ENCODE assay signal across 8 mouse cellular contexts in the genomic region with DNA sequence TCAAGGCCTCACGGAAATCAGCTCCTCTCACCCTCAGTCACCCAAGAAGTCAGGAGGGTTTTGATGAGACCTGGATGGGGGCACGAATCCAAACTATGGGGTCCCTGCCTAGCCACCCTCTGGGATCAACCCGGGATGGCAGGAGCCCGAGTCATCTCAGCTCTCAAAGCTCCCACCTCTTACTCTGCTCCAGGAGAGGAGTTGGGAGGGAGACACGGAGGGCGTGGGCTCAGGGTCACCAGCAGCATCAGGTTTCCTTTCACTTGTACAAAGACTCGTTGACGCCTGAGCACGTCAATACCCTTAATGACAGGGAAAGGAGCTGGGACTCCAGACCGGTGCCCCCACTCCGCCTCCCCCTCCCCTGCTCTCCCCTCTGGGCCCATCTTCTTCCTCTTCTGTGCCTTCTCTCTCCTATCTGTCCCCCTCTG.
DNase-seq lines count a peak whose midpoint lies in the region; ATAC-seq and TF ChIP-seq lines count a peak whose summit lies in the region.

No protein-coding gene starts in this region.

- peak overlapping the region; percentile 49; the same call in 1 of the 2 replicates for H3K4me3 ChIP-seq in lung, embryonic 14.5 days (ENCODE audit: low read depth, low read length)
- peak overlapping the region; percentile 52; the same call in 1 of the 2 replicates for H3K4me3 ChIP-seq in embryonic facial prominence, embryonic 15.5 days (replicated peaks)
- 0 out of 2 replicates have a peak overlapping the region, but pooled peaks have one; percentile 40 for H3K4me3 ChIP-seq in hindbrain, postnatal 0 days (ENCODE audit: low read length)
- H3K4me3 ChIP-seq in neural tube, embryonic 15.5 days (replicated peaks): peak overlapping the region; percentile 40

- DNase-seq in lung, embryonic 14.5 days: no peak
- DNase-seq in lung, postnatal 4 days: no peak
- no peak for DNase-seq in hindbrain, postnatal 0 days (ENCODE audit: low spot score)
- no peak for DNase-seq in T-cell, adult 2 months (ENCODE audit: low spot score)
- DNase-seq in urinary bladder, postnatal 4 days (ENCODE audit: low spot score in 2 of 2): no peak
- no peak for DNase-seq in kidney, postnatal 4 days

- no peak for TF ChIP-seq CTCF in lung, embryonic 14.5 days (IDR thresholded peaks at IDR 0.05; ENCODE audit: low read depth)
- no peak for TF ChIP-seq CTCF in hindbrain, postnatal 0 days (IDR thresholded peaks at IDR 0.05; ENCODE audit: low read depth)

- H3K36me3 ChIP-seq in lung, embryonic 14.5 days (ENCODE audit: insufficient read depth): no peaks in the 10 kb centered on the region
- H3K36me3 ChIP-seq in embryonic facial prominence, embryonic 15.5 days: no peaks in the 10 kb centered on the region
- H3K36me3 ChIP-seq in hindbrain, postnatal 0 days (ENCODE audit: insufficient read depth, low read length): no peaks in the 10 kb centered on the region
- no peaks in the 10 kb centered on the region for H3K36me3 ChIP-seq in neural tube, embryonic 15.5 days

- H3K4me2 ChIP-seq in lung, embryonic 14.5 days: peak overlapping the region; percentile 93
- H3K4me2 ChIP-seq in embryonic facial prominence, embryonic 15.5 days (replicated peaks): peak overlapping the region; percentile 93
- peak overlapping the region; percentile 81 for H3K4me2 ChIP-seq in hindbrain, postnatal 0 days (ENCODE audit: low read depth, low read length)
- H3K4me2 ChIP-seq in neural tube, embryonic 15.5 days: peak overlapping the region; percentile 74

- H3K27ac ChIP-seq in lung, embryonic 14.5 days (ENCODE audit: low read depth): no peak overlapping the region
- no peak overlapping the region for H3K27ac ChIP-seq in embryonic facial prominence, embryonic 15.5 days (replicated peaks)
- H3K27ac ChIP-seq in hindbrain, postnatal 0 days: no peak overlapping the region
- H3K27ac ChIP-seq in neural tube, embryonic 15.5 days (replicated peaks): peak overlapping the region; percentile 54

- no peak overlapping the region for H3K9ac ChIP-seq in lung, embryonic 14.5 days
- no peak overlapping the region for H3K9ac ChIP-seq in embryonic facial prominence, embryonic 15.5 days
- peak overlapping the region; percentile 44; the same call in 1 of the 2 replicates for H3K9ac ChIP-seq in hindbrain, postnatal 0 days (replicated peaks; ENCODE audit: low read length)
- peak overlapping the region; percentile 43; the same call in 1 of the 2 replicates for H3K9ac ChIP-seq in neural tube, embryonic 15.5 days (replicated peaks)

- H3K27me3 ChIP-seq in lung, embryonic 14.5 days (ENCODE audit: insufficient read depth, low read length): peaks cover 11% of the 10 kb centered on the region; the same call in 1 of the 2 replicates
- H3K27me3 ChIP-seq in embryonic facial prominence, embryonic 15.5 days: peaks cover 18% of the 10 kb centered on the region
- H3K27me3 ChIP-seq in hindbrain, postnatal 0 days (ENCODE audit: insufficient read depth, low read length): 0 out of 2 replicates have a peak, but pooled peaks cover 4% of the 10 kb centered on the region
- H3K27me3 ChIP-seq in neural tube, embryonic 15.5 days (replicated peaks): peaks cover 16% of the 10 kb centered on the region; the same call in 1 of the 2 replicates

- WGBS in lung, embryonic 14.5 days: 22% methylated on average over 11 of the region's 11 CpGs
- WGBS in embryonic facial prominence, embryonic 15.5 days: 31% methylated on average over 11 of the region's 11 CpGs
- 25% methylated on average over 11 of the region's 11 CpGs for WGBS in hindbrain, postnatal 0 days
- WGBS in neural tube, embryonic 15.5 days: 17% methylated on average over 11 of the region's 11 CpGs

- ATAC-seq in lung, embryonic 14.5 days (ENCODE audit: insufficient read depth): no peak
- ATAC-seq in embryonic facial prominence, embryonic 15.5 days (ENCODE audit: insufficient number of reproducible peaks, low FRiP score, low TSS enrichment, low read depth): no peak
- ATAC-seq in hindbrain, postnatal 0 days: no peak
- no peak for ATAC-seq in neural tube, embryonic 15.5 days (ENCODE audit: low FRiP score)

- H3K4me1 ChIP-seq in lung, embryonic 14.5 days (ENCODE audit: insufficient read depth): peaks cover 4% of the 10 kb centered on the region; the same call in 1 of the 2 replicates
- H3K4me1 ChIP-seq in embryonic facial prominence, embryonic 15.5 days: peaks cover 23% of the 10 kb centered on the region
- no peaks in the 10 kb centered on the region for H3K4me1 ChIP-seq in hindbrain, postnatal 0 days (ENCODE audit: insufficient read depth, low read length)
- peaks cover 42% of the 10 kb centered on the region for H3K4me1 ChIP-seq in neural tube, embryonic 15.5 days

- no peaks in the 10 kb centered on the region for H3K9me3 ChIP-seq in lung, embryonic 14.5 days (ENCODE audit: low read depth, low read length)
- H3K9me3 ChIP-seq in embryonic facial prominence, embryonic 15.5 days (replicated peaks): no peaks in the 10 kb centered on the region
- H3K9me3 ChIP-seq in hindbrain, postnatal 0 days (ENCODE audit: low read length): no peaks in the 10 kb centered on the region
- no peaks in the 10 kb centered on the region for H3K9me3 ChIP-seq in neural tube, embryonic 15.5 days (replicated peaks)

Comparison
In these comparisons a context has a peak if more than half of its experiments do, and no peak if none do; other contexts are left out.
1. H3K9ac ChIP-seq: peak in hindbrain, postnatal 0 days (single experiment) and neural tube, embryonic 15.5 days (single experiment); none in lung, embryonic 14.5 days (single experiment) and embryonic facial prominence, embryonic 15.5 days (single experiment).
2. Peak in every context shown above with its lines, with median percentiles within 50 percentile points of each other: H3K4me2 ChIP-seq and H3K4me3 ChIP-seq.